Mouse (Mus musculus): ENCODE measurements around the gene Dhrs3. TPM values are rescaled to one million over a fixed set of nuclear protein-coding genes. Genes with fewer than 3 reads are reported as not detected.

Dhrs3 gene
- polyA plus RNA-seq, 1 experiment from 2014 or later: 75.7 TPM

- 81% methylated on average over 6 of the region's 6 CpGs for WGBS
- Histone ChIP-seq H3K27me3 (no peaks in the 10 kb centered on the region), H3K9ac (no peak overlapping the region), H3K27ac (replicated peaks) (no peak overlapping the region), H3K4me2 (replicated peaks) (no peak overlapping the region), H3K4me3 (replicated peaks) (no peak overlapping the region), H3K4me1 (no peaks in the 10 kb centered on the region), H3K9me3 (replicated peaks) (no peaks in the 10 kb centered on the region), H3K36me3 (peaks cover 31% of the 10 kb centered on the region)
- no peak for ATAC-seq (ENCODE audit: insufficient number of reproducible peaks, low FRiP score, low TSS enrichment, low read depth)
Observed at GRCm38 (mm10) chr4:144916520-144916919, 23.9 kb downstream of the Dhrs3 start.

GRCm38 (mm10) chr4:144917101-144917500 lies 24.5 kb downstream of the Dhrs3 start:
- Histone ChIP-seq H3K4me2 (replicated peaks) (no peak overlapping the region), H3K4me1 (no peaks in the 10 kb centered on the region), H3K36me3 (peaks cover 32% of the 10 kb centered on the region), H3K27ac (replicated peaks) (no peak overlapping the region), H3K9me3 (replicated peaks) (no peaks in the 10 kb centered on the region), H3K4me3 (replicated peaks) (no peak overlapping the region), H3K27me3 (no peaks in the 10 kb centered on the region), H3K9ac (no peak overlapping the region)
- no peak for ATAC-seq (ENCODE audit: insufficient number of reproducible peaks, low FRiP score, low TSS enrichment, low read depth)
- WGBS: 59% methylated on average over 4 of the region's 4 CpGs

GRCm38 (mm10) chr4:144918501-144918900 lies 25.9 kb downstream of the Dhrs3 start:
- H3K4me1 ChIP-seq: no peaks in the 10 kb centered on the region
- 90% methylated on average over 10 of the region's 10 CpGs for WGBS
- no peak overlapping the region for H3K9ac ChIP-seq
- ATAC-seq (ENCODE audit: insufficient number of reproducible peaks, low FRiP score, low TSS enrichment, low read depth): no peak
- no peaks in the 10 kb centered on the region for H3K9me3 ChIP-seq (replicated peaks)
- H3K4me2 ChIP-seq (replicated peaks): no peak overlapping the region
- no peak overlapping the region for H3K27ac ChIP-seq (replicated peaks)
- H3K4me3 ChIP-seq (replicated peaks): no peak overlapping the region
- H3K36me3 ChIP-seq: peaks cover 40% of the 10 kb centered on the region
- no peaks in the 10 kb centered on the region for H3K27me3 ChIP-seq

- ATAC-seq (ENCODE audit: insufficient number of reproducible peaks, low FRiP score, low TSS enrichment, low read depth): no peak
- no peak overlapping the region for H3K9ac ChIP-seq
- H3K27ac ChIP-seq (replicated peaks): 0 out of 2 replicates have a peak overlapping the region, but pooled peaks have one; percentile 11
- H3K9me3 ChIP-seq (replicated peaks): no peaks in the 10 kb centered on the region
- H3K4me3 ChIP-seq (replicated peaks): no peak overlapping the region
- no peaks in the 10 kb centered on the region for H3K27me3 ChIP-seq
- peaks cover 19% of the 10 kb centered on the region; the same call in 1 of the 2 replicates for H3K36me3 ChIP-seq
- no peak overlapping the region for H3K4me2 ChIP-seq (replicated peaks)
- WGBS: 88% methylated on average over 5 of the region's 5 CpGs
- peaks cover 26% of the 10 kb centered on the region for H3K4me1 ChIP-seq
Observed at GRCm38 (mm10) chr4:144928693-144929436, 36.2 kb downstream of the Dhrs3 start.

GRCm38 (mm10) chr4:144929811-144930221 lies 37.2 kb downstream of the Dhrs3 start:
- WGBS: 63% methylated on average over 1 of the region's 1 CpGs
- Histone ChIP-seq H3K9me3 (replicated peaks) (no peaks in the 10 kb centered on the region), H3K36me3 (peaks cover 17% of the 10 kb centered on the region; the same call in 1 of the 2 replicates), H3K27me3 (no peaks in the 10 kb centered on the region), H3K4me3 (replicated peaks) (no peak overlapping the region), H3K4me1 (peaks cover 26% of the 10 kb centered on the region), H3K9ac (no peak overlapping the region), H3K4me2 (replicated peaks) (no peak overlapping the region), H3K27ac (replicated peaks) (peak overlapping the region; percentile 80)
- ATAC-seq (ENCODE audit: insufficient number of reproducible peaks, low FRiP score, low TSS enrichment, low read depth): peak; percentile 40

GRCm38 (mm10) chr4:144930366-144930765 lies 37.7 kb downstream of the Dhrs3 start:
- H3K9ac ChIP-seq: no peak overlapping the region
- no peak overlapping the region for H3K4me2 ChIP-seq (replicated peaks)
- H3K36me3 ChIP-seq: peaks cover 17% of the 10 kb centered on the region; the same call in 1 of the 2 replicates
- no peaks in the 10 kb centered on the region for H3K9me3 ChIP-seq (replicated peaks)
- peaks cover 26% of the 10 kb centered on the region for H3K4me1 ChIP-seq
- H3K4me3 ChIP-seq (replicated peaks): no peak overlapping the region
- peak overlapping the region; percentile 80 for H3K27ac ChIP-seq (replicated peaks)
- no peaks in the 10 kb centered on the region for H3K27me3 ChIP-seq
- ATAC-seq (ENCODE audit: insufficient number of reproducible peaks, low FRiP score, low TSS enrichment, low read depth): peak; percentile 81
- WGBS: 11% methylated on average over 10 of the region's 10 CpGs

GRCm38 (mm10) chr4:144931167-144931566 lies 38.5 kb downstream of the Dhrs3 start:
- H3K4me2 ChIP-seq (replicated peaks): no peak overlapping the region
- ATAC-seq (ENCODE audit: insufficient number of reproducible peaks, low FRiP score, low TSS enrichment, low read depth): no peak
- H3K4me3 ChIP-seq (replicated peaks): no peak overlapping the region
- peaks cover 17% of the 10 kb centered on the region; the same call in 1 of the 2 replicates for H3K36me3 ChIP-seq
- H3K27me3 ChIP-seq: no peaks in the 10 kb centered on the region
- H3K9me3 ChIP-seq (replicated peaks): no peaks in the 10 kb centered on the region
- 93% methylated on average over 7 of the region's 7 CpGs for WGBS
- H3K4me1 ChIP-seq: peaks cover 26% of the 10 kb centered on the region
- peak overlapping the region; percentile 80 for H3K27ac ChIP-seq (replicated peaks)
- H3K9ac ChIP-seq: no peak overlapping the region

GRCm38 (mm10) chr4:144934501-144934900 lies 41.9 kb downstream of the Dhrs3 start:
- 3% methylated on average over 1 of the region's 1 CpGs for WGBS
- Histone ChIP-seq H3K36me3 (no peaks in the 10 kb centered on the region), H3K4me3 (replicated peaks) (no peak overlapping the region), H3K9me3 (replicated peaks) (no peaks in the 10 kb centered on the region), H3K4me1 (peaks cover 16% of the 10 kb centered on the region), H3K9ac (no peak overlapping the region), H3K27ac (replicated peaks) (no peak overlapping the region), H3K4me2 (replicated peaks) (no peak overlapping the region), H3K27me3 (no peaks in the 10 kb centered on the region)
- no peak for ATAC-seq (ENCODE audit: insufficient number of reproducible peaks, low FRiP score, low TSS enrichment, low read depth)

GRCm38 (mm10) chr4:144936563-144937154 lies 44.0 kb downstream of the Dhrs3 start:
- 84% methylated on average over 3 of the region's 3 CpGs for WGBS
- no peaks in the 10 kb centered on the region for H3K36me3 ChIP-seq
- no peaks in the 10 kb centered on the region for H3K4me1 ChIP-seq
- no peak overlapping the region for H3K4me3 ChIP-seq (replicated peaks)
- no peak overlapping the region for H3K4me2 ChIP-seq (replicated peaks)
- H3K27me3 ChIP-seq: no peaks in the 10 kb centered on the region
- H3K27ac ChIP-seq (replicated peaks): no peak overlapping the region
- ATAC-seq (ENCODE audit: insufficient number of reproducible peaks, low FRiP score, low TSS enrichment, low read depth): no peak
- no peak overlapping the region for H3K9ac ChIP-seq
- no peaks in the 10 kb centered on the region for H3K9me3 ChIP-seq (replicated peaks)

- H3K36me3 ChIP-seq: no peaks in the 10 kb centered on the region
- no peak overlapping the region for H3K27ac ChIP-seq (replicated peaks)
- H3K9ac ChIP-seq: no peak overlapping the region
- no peak overlapping the region for H3K4me3 ChIP-seq (replicated peaks)
- no peak for ATAC-seq (ENCODE audit: insufficient number of reproducible peaks, low FRiP score, low TSS enrichment, low read depth)
- H3K4me1 ChIP-seq: no peaks in the 10 kb centered on the region
- H3K9me3 ChIP-seq (replicated peaks): no peaks in the 10 kb centered on the region
- 68% methylated on average over 4 of the region's 4 CpGs for WGBS
- no peaks in the 10 kb centered on the region for H3K27me3 ChIP-seq
- H3K4me2 ChIP-seq (replicated peaks): no peak overlapping the region
Observed at GRCm38 (mm10) chr4:144939847-144940411, 47.3 kb downstream of the Dhrs3 start.

- 75% methylated on average over 13 of the region's 13 CpGs for WGBS
- Histone ChIP-seq H3K4me1 (no peaks in the 10 kb centered on the region), H3K4me2 (replicated peaks) (no peak overlapping the region), H3K9ac (no peak overlapping the region), H3K9me3 (replicated peaks) (no peaks in the 10 kb centered on the region), H3K27ac (replicated peaks) (no peak overlapping the region), H3K27me3 (no peaks in the 10 kb centered on the region), H3K36me3 (no peaks in the 10 kb centered on the region), H3K4me3 (replicated peaks) (no peak overlapping the region)
- no peak for ATAC-seq (ENCODE audit: insufficient number of reproducible peaks, low FRiP score, low TSS enrichment, low read depth)
Observed at GRCm38 (mm10) chr4:144940796-144941462, 48.3 kb downstream of the Dhrs3 start.

All from embryonic facial prominence, embryonic 15.5 days (tissue).